Mouse (Mus musculus) lung, postnatal 4 days (tissue): ENCODE data around the gene Matn4.

ENCODE experiments used
- DNase-seq, 2 experiments: peaks; one replicate each; pipeline ENCODE4 v3.0.0; 2021

The Matn4 gene

DNA sequence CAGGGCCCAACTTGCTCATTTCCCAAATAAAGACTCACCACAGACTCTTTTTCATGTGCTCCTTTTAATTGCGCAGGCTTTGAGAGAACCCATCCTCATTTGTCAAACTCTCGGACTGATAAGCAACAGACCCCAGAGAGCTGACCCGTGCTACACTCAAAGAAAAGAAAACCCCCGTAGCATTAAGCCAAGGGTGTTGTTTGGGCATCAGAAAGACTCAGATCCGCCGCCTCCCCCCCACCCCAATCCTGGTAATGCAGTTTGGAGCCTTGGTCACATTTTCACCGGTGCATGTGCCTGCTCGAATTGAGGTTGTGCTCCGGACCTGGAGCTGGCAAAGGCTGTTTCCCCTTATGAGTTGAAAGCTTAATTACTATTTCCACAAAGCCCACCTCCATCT lies at the start of gene Matn4:
Gene Matn4 (minus strand): TSS at position 101 of the 400 bp plus-strand sequence.
- DNase-seq, result no peak

GRCm38 (mm10) chr2:164453887-164454500 lies 49.0 kb upstream of the Matn4 start:
- no peak for DNase-seq

GRCm38 (mm10) chr2:164453047-164453757 lies 48.2 kb upstream of the Matn4 start:
- DNase-seq, result no peak

GRCm38 (mm10) chr2:164452000-164452676 lies 47.2 kb upstream of the Matn4 start:
- DNase-seq, result peak; percentile 62 to 79

DNA sequence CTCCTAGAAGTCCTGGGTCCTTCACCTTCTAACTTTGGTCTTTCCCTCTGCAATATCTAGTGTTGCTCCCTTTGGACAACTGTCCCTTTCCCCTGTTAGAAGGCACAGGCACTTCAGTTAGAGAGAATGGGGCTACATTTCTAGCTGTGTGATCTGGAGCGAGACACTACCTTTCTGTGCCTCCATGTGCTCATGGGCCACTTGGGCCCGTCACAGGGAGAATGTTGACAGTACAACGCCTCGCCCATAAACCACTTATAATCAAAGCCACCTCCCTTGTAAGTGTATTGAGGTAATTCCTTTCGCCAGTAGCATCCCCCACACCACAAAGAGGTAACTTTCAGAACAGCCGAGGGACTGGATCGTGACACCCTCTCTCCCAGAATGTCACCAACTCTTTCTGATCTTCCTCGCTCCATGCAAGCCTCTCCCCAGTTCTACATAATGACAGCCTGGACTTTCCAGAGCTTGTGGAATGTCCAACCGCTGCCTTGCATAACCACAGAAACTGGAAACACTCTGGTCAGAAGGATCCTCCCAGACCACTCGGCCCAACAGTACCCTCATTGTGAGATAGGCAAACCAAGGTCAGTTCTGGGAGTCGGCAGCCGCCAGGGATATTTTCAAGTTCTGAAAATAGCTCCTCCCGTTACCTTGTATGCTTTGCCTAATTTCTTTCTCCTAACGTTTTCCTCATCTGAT lies 44.5 kb upstream of the Matn4 start:
- no peak for DNase-seq

GRCm38 (mm10) chr2:164448921-164449320 lies 44.0 kb upstream of the Matn4 start:
- no peak for DNase-seq

DNA sequence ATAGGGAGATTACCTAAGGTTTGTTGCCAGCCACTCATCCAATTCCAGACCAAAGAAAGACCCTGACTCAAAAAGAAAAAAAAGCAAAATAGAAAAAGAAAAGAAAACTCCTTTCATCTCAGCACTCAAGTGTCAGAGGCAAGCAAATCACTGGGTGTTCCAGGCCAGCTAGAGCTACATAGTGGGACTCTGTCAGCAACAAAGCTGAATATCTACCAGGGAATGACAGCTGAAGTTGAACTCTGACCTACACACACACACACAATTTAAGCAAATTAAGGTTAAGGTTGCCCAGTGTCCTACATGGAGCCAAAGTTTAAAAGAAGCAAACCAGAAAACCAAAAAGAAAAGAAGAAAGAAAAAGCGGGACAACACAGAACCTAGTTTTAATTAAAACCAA lies 43.2 kb upstream of the Matn4 start:
- no peak for DNase-seq

DNA sequence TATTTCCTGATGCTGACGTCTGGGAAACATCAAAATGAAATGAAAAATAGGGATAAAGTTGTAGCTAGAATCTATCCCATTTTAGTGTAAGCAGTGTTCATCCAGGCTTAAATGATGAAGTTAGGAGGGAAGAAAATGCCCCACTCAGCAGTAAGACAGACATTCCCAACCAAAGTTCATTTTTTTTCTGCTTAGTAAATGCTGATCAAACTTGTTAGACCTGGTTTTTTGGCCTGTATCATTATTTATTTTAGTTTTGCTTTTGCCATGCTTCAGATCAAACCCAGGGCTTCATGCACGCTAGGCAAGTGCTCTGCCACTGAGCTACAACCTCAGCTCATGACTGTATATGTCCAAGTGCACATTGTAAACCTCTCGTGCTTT lies 41.1 kb upstream of the Matn4 start:
- DNase-seq, result no peak

DNA sequence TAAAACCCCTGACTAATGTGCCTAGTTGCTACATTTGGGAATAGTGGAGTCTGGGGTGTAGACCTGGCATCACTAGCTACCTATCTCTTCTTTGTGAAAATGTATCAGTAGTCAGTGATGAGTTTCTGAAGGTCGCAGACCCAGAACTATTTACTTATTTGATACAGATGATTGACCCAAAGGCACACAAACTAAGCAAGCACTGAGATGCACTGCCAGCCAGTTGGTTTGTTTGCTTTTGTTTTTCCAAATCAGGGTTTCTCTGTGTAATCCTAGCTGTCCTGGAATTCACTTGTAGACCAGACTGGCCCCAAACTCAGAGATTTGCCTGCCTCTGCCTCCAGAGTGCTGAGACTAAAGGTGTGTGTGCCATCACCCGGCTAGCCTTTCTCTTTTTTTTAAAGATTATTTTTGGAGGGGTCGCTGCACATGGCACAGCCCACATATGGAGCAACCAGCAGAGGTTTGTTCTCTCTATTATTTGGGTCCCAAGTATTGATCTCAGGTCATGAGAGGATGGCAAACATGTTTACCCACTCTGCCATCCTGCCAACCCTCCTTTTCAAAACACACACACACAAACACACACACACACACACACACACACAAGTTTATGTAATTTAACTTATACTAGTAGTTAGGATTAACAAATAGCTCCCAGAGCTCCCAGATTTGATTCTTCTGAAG lies 40.6 kb upstream of the Matn4 start:
- DNase-seq, result no peak

DNA sequence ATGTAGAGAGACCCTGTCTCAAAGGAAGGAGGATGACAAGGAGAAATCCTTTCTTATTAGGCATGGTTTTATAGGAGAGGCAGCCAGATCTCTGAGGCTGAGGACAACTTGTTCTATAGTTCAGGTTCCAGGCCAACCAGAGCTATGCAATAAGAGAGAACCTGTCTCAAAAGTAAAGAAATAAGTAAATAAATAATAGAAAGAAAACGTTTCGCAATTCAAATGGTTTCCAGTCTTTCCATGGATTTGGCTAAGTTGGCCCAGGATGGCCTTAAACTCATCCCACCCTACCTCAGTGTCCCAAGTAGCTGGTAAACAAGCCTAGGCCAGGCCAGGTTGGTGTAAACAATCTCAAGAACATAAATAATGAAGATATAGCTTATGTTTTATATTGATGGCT lies 39.7 kb upstream of the Matn4 start:
- no peak for DNase-seq

GRCm38 (mm10) chr2:164443460-164444000 lies 38.6 kb upstream of the Matn4 start, which contains the start of gene Sdc4:
TSS of gene Sdc4 (minus strand) at chr2:164443887.
- no peak for DNase-seq

- peak; percentile 94 to 96 for DNase-seq
Observed at GRCm38 (mm10) chr2:164443051-164443437, 38.1 kb upstream of the Matn4 start.

- DNase-seq, result peak in 1 of 2 experiments; percentile 64
Observed at GRCm38 (mm10) chr2:164442315-164443050, 37.5 kb upstream of the Matn4 start.

DNA sequence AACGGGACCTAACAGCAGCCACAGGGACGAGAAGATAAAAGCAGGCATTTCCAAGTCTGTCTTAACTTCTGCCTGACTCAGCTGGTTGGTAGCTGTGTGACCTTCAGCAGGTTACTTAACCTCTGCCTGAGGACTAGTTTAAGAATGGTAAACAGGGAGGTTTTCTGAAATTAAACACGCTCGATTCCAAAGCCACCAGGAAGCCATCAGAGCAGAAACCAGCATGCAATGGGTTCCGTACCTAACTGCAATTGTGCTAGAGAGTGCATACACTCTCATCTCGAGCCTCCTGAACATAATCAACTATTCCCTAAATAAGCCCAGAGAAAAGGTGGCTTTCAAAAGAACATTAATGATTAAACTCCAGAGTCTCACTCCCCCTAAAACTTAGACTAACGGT lies 36.8 kb upstream of the Matn4 start:
- no peak for DNase-seq

DNA sequence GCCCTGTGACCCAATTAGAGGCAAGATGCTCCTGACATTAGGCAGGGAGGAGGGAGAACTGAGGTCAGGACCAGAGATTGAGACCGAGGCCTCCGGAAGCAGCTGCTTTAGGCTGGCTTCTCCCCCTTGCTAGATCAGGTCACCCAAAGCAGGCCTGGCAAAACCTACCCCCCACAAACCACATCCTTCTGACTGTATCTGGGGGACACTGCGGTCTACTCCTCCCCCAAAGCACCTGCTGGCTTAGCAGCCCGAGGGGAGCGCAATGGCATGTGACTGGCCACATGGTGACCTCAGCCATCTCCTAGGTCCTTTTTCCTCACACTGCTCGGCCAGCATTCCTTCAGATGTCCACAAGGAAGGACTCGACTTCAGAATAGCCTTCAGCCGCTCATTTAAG lies 36.2 kb upstream of the Matn4 start:
- DNase-seq, result no peak

DNA sequence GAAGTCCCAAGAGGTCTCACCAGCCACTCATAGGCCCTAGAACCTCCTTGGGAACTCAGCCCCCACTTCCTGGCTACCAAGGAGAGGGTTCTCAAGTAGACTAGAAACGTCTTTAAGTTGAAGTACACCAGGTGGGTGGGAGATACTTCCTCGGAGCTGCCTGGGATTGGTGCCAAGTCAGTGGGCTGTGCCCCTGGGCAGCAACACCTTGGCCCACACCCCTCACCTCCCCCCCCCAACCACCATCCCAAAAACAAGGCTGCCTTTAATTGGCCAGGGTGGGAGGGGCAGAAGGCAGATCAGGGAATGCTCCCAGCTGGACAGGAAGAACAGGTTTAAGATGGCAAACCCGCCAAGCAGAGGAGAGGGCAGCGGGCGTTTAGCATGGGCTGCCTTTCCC lies 35.4 kb upstream of the Matn4 start:
- peak; percentile 73 to 88 for DNase-seq

DNA sequence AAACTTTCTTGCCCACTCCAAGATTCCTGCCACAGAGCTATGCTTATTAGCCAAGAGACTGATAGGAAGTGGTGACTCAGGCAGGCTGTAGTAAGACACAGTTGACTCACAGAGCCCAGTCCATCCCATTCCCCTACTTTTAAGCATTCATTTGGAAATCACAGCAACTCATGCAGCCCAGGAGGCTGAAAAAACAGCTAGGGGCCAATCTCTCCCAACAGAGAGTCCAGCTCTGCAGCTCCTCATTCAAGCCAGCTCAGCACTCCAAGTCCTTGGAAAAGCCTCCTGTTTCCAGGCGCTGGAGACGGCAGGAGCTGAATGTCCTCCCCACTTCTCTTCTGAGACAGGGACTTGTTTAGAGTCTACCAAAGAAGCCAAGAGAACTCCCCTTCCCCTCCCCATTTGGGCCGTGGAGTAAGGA lies 34.1 kb upstream of the Matn4 start:
- no peak for DNase-seq

- DNase-seq, result peak in 1 of 2 experiments; percentile 39
Observed at GRCm38 (mm10) chr2:164438257-164438656, 33.3 kb upstream of the Matn4 start.

DNA sequence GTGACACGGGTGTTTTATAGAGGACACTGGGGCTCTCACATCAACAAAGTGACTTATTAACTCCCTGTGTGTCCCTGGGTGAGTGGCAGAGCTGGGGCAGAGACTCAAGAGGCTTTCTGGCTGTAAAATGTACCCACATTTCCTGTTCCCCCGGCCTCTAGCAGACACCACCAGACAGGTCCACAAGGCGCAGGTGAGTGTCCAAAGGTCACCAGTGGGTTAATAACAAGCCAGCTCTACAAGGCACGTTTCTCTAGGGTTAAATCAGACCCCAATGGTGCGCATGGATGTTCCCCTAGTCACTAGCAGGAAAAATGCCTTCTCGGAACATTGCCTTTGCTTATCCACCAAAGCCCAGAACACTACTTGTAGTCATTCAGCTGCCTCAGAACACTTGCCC lies 32.8 kb upstream of the Matn4 start:
- no peak for DNase-seq

- DNase-seq, result peak in 1 of 2 experiments; percentile 49
Observed at GRCm38 (mm10) chr2:164436961-164437360, 32.0 kb upstream of the Matn4 start.

GRCm38 (mm10) chr2:164436215-164436913 lies 31.4 kb upstream of the Matn4 start:
- no peak for DNase-seq
